Mouse (Mus musculus) limb, embryonic 13.5 days (tissue): ENCODE data around the gene Fbxl5. TPM values are rescaled to one million over a fixed set of nuclear protein-coding genes. Genes with fewer than 3 reads are reported as not detected.
A peak's percentile ranks its signal among the peaks of the same experiment; 100 is the strongest.

Experiments used
- ATAC-seq: fragments of 200-750 bp; cut with Nextera tagmentation; 2 replicates; pipeline ENCODE4 v1.8.0; 2017; ENCODE audit warnings: low read depth, moderate number of reproducible peaks, moderate TSS enrichment; ENCODE audit not compliant: low FRiP score
- H3K27ac ChIP-seq: fragments of 300-500 bp; sonication (generic); 2 replicates; pipeline ENCODE4 v1.5.1; 2015; ENCODE audit warnings: inconsistent platforms, mild to moderate bottlenecking, moderate library complexity
- H3K27me3 ChIP-seq: fragments of 300-500 bp; sonication (generic); 2 replicates; pipeline ENCODE4 v1.6.1; 2015; ENCODE audit warnings: mild to moderate bottlenecking, inconsistent platforms
- H3K36me3 ChIP-seq: fragments of 300-500 bp; sonication (generic); 2 replicates; pipeline ENCODE4 v1.6.1; 2015; ENCODE audit warnings: inconsistent platforms, mild to moderate bottlenecking, moderate library complexity
- H3K4me1 ChIP-seq: fragments of 300-500 bp; sonication (generic); 2 replicates; pipeline ENCODE4 v1.6.1; 2015; ENCODE audit warnings: inconsistent platforms
- H3K4me2 ChIP-seq: fragments of 300-500 bp; sonication (generic); replicated peaks from 2 replicates; pipeline ENCODE4 v1.6.1; 2015; ENCODE audit warnings: inconsistent platforms, mild to moderate bottlenecking, moderate library complexity
- H3K4me3 ChIP-seq: fragments of 300-500 bp; sonication (generic); 2 replicates; pipeline ENCODE4 v1.5.1; 2015; ENCODE audit warnings: moderate library complexity, mild to moderate bottlenecking, inconsistent platforms
- H3K9ac ChIP-seq: fragments of 300-500 bp; sonication (generic); 2 replicates; pipeline ENCODE4 v1.6.1; 2015; ENCODE audit warnings: mild to moderate bottlenecking, inconsistent platforms
- H3K9me3 ChIP-seq: fragments of 300-500 bp; sonication (generic); 2 replicates; pipeline ENCODE4 v1.6.1; 2016; ENCODE audit warnings: inconsistent platforms
- WGBS: fragments of 180-500 bp; shearing (Covaris S2); methylation state at CpG from one replicate; pipeline ENCODE4 v1.1.7; 2015; 5-methylcytosine and 5-hydroxymethylcytosine counted together
- polyA plus RNA-seq: library from polyadenylated mRNA; unstranded; fragments of >200 nt; fragmentation: Nextera tagmentation; extraction: Ambion mirVana; gene quantifications from 2 replicates; pipeline ENCODE4 v1.2.1, GENCODE M21; 2015

Gene Fbxl5
- polyA plus RNA-seq, 1 experiment from 2014 or later: 58.6 TPM

DNA sequence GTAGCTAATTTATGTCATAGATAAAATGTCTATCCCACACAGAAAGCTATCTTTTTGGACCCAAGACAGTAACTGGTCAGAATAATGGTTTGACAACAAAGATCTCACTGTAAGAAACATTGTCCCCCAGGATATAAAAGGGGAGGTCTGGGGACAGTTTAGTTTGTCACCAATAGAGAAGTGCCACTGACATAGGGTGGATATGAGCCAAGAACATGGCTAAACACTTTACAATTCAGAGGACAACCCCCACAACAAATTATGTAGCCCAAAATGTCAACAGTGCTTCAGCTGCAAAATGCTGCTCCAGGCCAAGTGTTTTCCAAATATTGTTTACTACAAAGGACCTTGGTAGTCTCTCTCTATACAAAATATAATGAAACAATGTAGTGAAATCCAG is 45.0 kb downstream of the Fbxl5 start:
- Histone ChIP-seq H3K4me3 (no peak overlapping the region), H3K27me3 (no peaks in the 10 kb centered on the region), H3K9ac (no peak overlapping the region), H3K36me3 (no peaks in the 10 kb centered on the region; the same call in 1 of the 2 replicates), H3K9me3 (no peaks in the 10 kb centered on the region), H3K4me1 (peaks cover 7% of the 10 kb centered on the region), H3K27ac (no peak overlapping the region), H3K4me2 (no peak overlapping the region)
- ATAC-seq: no peak

DNA sequence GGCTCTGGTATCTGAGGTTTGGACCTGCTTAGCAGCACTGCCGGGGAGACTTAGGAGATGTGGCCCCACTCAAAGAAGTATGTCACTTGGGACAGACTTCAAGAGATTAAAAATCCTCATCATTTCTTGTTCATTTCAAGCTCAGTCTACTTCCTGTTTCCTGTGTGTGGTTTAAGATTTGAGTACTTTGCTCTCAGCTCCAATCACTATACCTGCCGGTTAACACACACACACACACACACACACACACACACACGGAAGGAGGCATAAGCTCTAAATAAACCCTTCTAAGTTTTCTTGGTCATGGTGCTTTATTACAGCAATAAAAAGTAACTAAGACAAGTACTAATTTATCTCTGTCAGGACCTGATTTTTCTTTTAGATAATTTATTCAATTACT is 49.9 kb downstream of the Fbxl5 start:
- Histone ChIP-seq H3K9ac (no peak overlapping the region), H3K27me3 (no peaks in the 10 kb centered on the region), H3K9me3 (no peaks in the 10 kb centered on the region), H3K36me3 (peaks cover 29% of the 10 kb centered on the region), H3K27ac (no peak overlapping the region), H3K4me3 (no peak overlapping the region), H3K4me2 (no peak overlapping the region), H3K4me1 (no peaks in the 10 kb centered on the region)
- WGBS: 78% methylated on average over 3 of the region's 3 CpGs
- no peak for ATAC-seq

DNA sequence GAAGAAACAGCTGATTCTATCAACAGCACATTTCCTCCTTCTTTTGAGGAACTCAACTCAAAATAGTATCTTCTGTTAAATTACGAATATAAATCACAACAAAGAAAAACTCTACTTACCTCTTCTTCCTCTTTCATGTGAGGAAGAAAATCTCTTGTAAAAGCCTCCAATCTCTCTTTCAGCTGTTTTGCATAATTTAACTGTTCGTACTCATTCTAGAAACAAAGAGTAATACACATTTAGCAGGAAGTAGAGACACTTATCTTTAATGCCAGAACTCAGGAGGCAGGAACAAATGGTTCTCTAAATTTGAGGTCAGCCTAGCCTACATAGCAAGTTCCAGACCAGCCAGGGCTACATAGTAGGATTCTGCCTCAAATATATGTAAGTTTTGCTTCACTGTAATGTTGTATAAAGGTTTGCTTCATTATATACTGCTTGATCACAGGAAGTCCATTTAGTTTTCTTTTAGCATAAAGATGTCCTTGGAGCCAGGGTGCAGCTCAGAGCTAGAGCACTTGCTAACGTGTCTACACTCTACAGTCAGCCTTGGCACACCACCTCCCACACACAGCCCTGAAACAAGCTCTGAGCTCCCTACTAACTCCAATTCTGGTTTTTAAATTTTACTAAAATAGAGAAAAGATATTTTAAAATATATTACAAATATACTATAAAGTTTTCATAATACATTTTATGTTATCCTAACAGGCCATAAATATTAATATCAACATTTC is 50.7 kb downstream of the Fbxl5 start:
- no peaks in the 10 kb centered on the region for H3K4me1 ChIP-seq
- H3K9me3 ChIP-seq: no peaks in the 10 kb centered on the region
- no peaks in the 10 kb centered on the region for H3K27me3 ChIP-seq
- no peak overlapping the region for H3K9ac ChIP-seq
- WGBS: 91% methylated on average over 3 of the region's 3 CpGs
- no peak overlapping the region for H3K27ac ChIP-seq
- ATAC-seq: no peak
- no peak overlapping the region for H3K4me2 ChIP-seq
- no peak overlapping the region for H3K4me3 ChIP-seq
- H3K36me3 ChIP-seq: peaks cover 32% of the 10 kb centered on the region

DNA sequence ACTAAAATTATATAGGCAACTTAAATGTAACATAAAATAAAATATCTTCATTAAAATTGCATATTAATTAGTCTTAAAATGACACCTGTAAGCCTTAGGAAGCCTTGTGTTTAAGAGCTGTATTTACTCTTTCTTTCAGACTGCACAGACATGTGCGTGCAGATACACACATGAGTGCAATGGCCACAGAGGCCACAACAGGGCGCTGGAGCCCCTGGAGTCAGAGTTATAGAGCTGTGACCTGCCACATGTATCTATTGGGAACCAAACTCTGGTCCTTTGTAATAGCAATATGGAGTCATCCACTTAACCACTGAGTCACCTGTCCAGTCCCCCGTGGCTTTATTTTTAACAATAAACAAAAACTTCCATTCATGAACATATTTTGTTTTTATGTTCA is 72.3 kb downstream of the Fbxl5 start:
- Histone ChIP-seq H3K27me3 (no peaks in the 10 kb centered on the region), H3K36me3 (peaks cover 30% of the 10 kb centered on the region), H3K9me3 (no peaks in the 10 kb centered on the region), H3K4me3 (no peak overlapping the region), H3K27ac (no peak overlapping the region), H3K4me1 (no peaks in the 10 kb centered on the region), H3K4me2 (no peak overlapping the region), H3K9ac (no peak overlapping the region)
- 85% methylated on average over 3 of the region's 3 CpGs for WGBS
- ATAC-seq: no peak

DNA sequence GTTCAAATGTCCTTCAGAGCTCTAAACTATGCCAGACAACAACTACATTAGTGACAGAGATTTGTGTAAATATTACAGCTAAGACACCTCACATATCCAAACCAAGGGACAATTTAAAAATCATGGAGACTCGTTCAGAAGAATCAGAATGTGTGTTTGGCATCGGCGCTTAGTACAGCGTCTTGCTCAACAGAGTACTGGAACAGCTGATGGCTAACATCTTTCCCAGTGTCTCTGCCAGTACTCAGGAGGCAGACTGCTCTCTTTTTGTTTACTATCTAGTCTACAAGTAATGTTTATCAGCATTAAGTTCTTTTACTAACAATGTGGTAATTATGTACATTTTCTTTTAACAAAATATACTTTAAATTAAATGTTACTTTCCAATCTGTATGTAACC is 73.4 kb downstream of the Fbxl5 start:
- Histone ChIP-seq H3K4me2 (no peak overlapping the region), H3K4me1 (no peaks in the 10 kb centered on the region), H3K27me3 (no peaks in the 10 kb centered on the region), H3K36me3 (peaks cover 32% of the 10 kb centered on the region), H3K9me3 (no peaks in the 10 kb centered on the region), H3K4me3 (no peak overlapping the region), H3K9ac (no peak overlapping the region), H3K27ac (no peak overlapping the region)
- no peak for ATAC-seq
- 95% methylated on average over 4 of the region's 4 CpGs for WGBS

DNA sequence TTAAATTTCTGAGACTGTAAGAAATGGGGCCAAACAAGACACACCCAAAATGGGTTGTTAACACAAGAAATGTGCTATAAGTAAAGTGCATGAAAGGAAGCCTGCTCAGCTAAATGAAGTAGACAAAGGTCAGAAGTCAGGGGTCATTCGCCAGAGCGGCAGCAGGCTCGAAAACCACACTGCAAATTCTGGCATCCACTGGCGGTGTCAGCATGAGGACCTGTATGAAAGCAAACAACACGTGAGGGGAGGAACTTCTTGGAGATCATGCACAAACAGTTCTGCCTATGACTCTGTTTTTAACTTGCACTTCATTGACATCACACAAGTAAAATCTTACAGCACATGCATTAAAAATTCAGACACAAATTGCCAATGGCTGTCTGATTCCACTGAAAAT is 76.3 kb downstream of the Fbxl5 start:
- no peaks in the 10 kb centered on the region for H3K9me3 ChIP-seq
- ATAC-seq: no peak
- no peak overlapping the region for H3K27ac ChIP-seq
- 55% methylated on average over 5 of the region's 5 CpGs for WGBS
- no peak overlapping the region for H3K4me3 ChIP-seq
- H3K9ac ChIP-seq: no peak overlapping the region
- H3K4me1 ChIP-seq: no peaks in the 10 kb centered on the region
- H3K36me3 ChIP-seq: peaks cover 45% of the 10 kb centered on the region
- no peaks in the 10 kb centered on the region for H3K27me3 ChIP-seq
- H3K4me2 ChIP-seq: no peak overlapping the region

DNA sequence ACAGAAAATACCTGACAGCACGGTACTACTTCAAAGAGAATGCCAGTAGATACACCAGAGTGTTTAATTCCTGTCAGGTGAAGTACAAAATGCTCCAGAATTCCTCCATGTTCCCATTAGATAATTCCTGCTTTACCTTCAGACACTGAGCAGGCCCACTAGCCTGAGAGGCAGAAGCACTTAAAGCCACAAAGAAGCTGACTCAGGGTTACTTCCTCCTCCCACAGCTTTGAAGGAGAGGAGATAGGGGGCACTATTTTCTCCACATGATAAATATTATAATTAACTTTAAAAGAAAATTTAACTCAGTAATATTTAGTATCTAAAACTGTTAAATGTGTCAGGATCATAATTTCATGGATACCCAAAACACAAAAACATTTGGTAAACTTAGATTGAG is 77.3 kb downstream of the Fbxl5 start:
- H3K36me3 ChIP-seq: peaks cover 45% of the 10 kb centered on the region
- no peak overlapping the region for H3K9ac ChIP-seq
- no peak overlapping the region for H3K4me2 ChIP-seq
- 98% methylated on average over 1 of the region's 1 CpGs for WGBS
- ATAC-seq: no peak
- no peaks in the 10 kb centered on the region for H3K4me1 ChIP-seq
- no peak overlapping the region for H3K27ac ChIP-seq
- H3K27me3 ChIP-seq: no peaks in the 10 kb centered on the region
- no peaks in the 10 kb centered on the region for H3K9me3 ChIP-seq
- no peak overlapping the region for H3K4me3 ChIP-seq

DNA sequence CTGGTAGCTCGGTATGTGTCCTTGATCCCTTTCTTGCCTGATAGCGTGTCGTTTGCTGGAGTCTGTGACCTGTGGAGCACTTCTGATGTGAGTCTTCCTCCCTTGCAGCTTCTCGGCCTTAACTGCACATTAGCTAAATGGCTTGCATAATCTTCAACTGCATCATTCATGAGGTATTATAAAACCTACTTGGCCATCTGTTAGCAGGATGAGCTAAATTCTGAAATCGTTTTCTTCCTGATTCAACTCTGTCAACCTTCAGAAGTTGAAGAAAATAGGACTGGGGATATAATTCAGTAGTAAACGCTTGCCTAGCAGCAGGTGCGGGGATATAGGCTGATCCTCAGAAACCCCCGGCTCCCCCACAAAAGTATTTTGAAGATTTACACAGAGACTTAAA is 89.1 kb downstream of the Fbxl5 start:
- no peaks in the 10 kb centered on the region for H3K9me3 ChIP-seq
- WGBS: 81% methylated on average over 8 of the region's 8 CpGs

DNA sequence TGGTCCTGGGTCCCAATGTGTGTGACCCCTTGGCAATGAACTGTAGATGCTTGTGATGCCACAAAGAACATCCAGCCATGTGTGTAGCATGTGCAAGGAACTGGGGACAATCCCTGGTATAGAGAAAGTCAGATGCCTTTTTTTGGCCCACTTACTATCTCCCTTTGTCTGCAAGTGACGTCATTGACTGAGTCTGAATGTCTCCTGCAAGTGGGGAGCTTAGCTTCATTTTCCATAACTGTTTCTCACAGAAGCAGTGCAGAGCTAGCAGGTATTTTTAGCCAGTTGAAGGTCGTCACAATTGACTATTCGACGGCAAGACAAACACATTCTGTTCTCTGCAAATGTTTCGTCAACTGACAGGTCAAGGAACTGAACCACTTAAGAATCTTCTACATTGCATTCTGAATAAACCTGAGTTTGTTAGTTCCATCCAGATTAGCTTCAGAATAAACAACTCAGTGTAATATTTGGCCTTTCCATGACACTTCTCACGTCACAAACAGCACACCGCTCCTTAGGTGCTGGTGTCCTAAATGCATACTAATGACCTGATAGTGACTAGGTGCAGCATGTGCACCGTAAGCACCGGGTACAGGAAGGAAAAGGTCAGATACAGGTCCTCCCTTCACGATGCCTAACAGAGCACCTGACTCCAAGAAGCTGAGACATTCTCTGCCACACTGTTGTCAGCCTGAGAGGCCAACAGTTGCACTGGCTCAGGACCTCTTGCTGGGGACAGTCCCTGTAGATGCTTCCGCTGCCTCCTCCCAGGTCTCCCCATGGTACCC is 92.9 kb downstream of the Fbxl5 start:
- Histone ChIP-seq H3K9ac (no peak overlapping the region), H3K4me2 (no peak overlapping the region), H3K9me3 (no peaks in the 10 kb centered on the region), H3K27me3 (no peaks in the 10 kb centered on the region), H3K4me3 (no peak overlapping the region), H3K27ac (no peak overlapping the region), H3K36me3 (peaks cover 57% of the 10 kb centered on the region), H3K4me1 (0 out of 2 replicates have a peak, but pooled peaks cover 4% of the 10 kb centered on the region)
- ATAC-seq: no peak
- 83% methylated on average over 11 of the region's 11 CpGs for WGBS

More for the DNA sequence above, 89.1 kb downstream of the Fbxl5 start:
- no peaks in the 10 kb centered on the region for H3K27me3 ChIP-seq
- no peak overlapping the region for H3K9ac ChIP-seq
- H3K36me3 ChIP-seq: peaks cover 49% of the 10 kb centered on the region
- H3K4me2 ChIP-seq: no peak overlapping the region
- H3K4me3 ChIP-seq: no peak overlapping the region
- no peak overlapping the region for H3K27ac ChIP-seq
- 0 out of 2 replicates have a peak, but pooled peaks cover 4% of the 10 kb centered on the region for H3K4me1 ChIP-seq
- no peak for ATAC-seq

DNA sequence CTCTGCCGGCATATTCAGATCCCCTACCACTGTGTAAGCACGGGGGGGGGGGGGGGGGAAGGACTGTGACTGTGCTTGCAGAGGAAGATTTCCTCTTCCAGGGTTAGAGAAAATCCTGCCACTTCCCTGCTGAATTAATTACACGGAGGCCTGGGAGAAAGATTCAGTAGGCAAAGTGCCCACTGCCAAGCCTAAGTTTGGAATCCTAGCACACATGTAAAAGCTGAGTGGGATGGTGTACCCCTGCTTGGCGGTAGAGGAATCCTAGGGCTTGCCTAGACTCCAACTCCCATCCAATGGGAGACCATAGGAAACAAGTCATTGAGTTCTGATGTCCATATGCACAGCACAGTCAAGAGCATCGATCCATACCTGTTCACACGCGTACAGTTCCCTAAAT is 97.6 kb downstream of the Fbxl5 start:
- H3K4me2 ChIP-seq: no peak overlapping the region
- no peak overlapping the region for H3K4me3 ChIP-seq
- no peaks in the 10 kb centered on the region for H3K27me3 ChIP-seq
- H3K27ac ChIP-seq: no peak overlapping the region
- no peak for ATAC-seq
- 0 out of 2 replicates have a peak, but pooled peaks cover 4% of the 10 kb centered on the region for H3K4me1 ChIP-seq
- WGBS: 87% methylated on average over 7 of the region's 7 CpGs
- no peaks in the 10 kb centered on the region for H3K9me3 ChIP-seq
- no peak overlapping the region for H3K9ac ChIP-seq
- peaks cover 67% of the 10 kb centered on the region for H3K36me3 ChIP-seq

DNA sequence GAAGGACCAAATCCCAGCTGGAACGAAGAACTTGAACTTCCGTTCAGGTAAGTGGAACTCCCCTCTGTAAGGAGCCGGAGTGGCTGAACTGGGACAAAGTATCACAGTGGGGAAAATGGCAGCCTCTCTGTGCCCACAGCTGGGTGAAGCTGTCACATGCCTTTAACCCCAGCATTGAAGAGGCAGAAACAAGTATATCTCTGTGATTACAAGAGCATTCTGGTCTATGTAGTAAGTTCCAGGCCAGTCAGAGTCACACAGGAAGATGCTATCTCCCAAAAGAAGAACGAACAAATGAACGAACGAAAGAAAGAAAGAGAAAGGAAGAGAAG is 99.0 kb downstream of the Fbxl5 start:
- H3K4me2 ChIP-seq: no peak overlapping the region
- no peak overlapping the region for H3K4me3 ChIP-seq
- ATAC-seq: no peak
- no peak overlapping the region for H3K9ac ChIP-seq
- H3K27me3 ChIP-seq: no peaks in the 10 kb centered on the region
- WGBS: 91% methylated on average over 6 of the region's 6 CpGs
- H3K4me1 ChIP-seq: no peaks in the 10 kb centered on the region
- H3K27ac ChIP-seq: no peak overlapping the region
- peaks cover 73% of the 10 kb centered on the region for H3K36me3 ChIP-seq
- no peaks in the 10 kb centered on the region for H3K9me3 ChIP-seq

DNA sequence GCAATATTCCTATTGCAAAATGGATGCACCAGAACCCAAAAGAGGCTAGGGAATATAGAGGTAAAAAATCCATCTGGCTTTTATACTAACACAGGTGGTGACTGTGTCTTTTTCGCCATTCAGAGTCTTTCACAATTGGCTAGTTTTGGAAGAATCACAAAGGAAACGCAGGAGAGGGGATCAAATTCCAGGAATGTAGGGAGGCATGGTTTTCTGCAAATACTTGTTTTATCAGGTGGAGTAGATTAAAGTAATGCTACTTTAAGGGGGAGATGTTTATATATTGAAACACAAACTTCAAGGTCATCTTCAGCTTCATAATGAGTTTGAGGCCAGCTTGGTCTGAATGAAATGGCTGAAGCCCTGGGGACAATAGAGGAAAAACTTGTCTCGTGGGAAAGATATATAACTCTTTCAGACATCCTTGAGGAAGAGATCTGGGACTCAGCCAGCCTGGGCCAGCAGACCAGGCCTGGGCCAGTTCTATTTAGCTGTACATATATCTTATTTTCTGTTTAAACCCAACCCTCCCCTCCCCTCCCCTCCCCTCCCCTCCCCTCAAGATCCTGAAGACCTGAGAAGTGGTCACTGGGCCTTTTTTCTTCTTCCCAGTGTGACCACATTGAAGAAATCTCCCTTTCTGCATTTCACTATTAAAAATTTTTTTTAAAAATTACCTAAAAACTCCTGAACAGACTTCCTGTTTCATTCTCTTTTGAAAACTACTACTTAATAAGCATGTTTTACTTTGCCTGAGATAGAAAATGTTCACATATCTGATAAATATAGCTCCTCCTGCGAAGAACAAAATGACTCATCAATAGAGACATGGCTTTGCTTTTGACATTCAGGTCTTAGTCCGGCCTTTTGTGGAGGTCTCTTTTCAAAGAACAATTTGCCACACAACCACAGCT is 99.6 kb downstream of the Fbxl5 start:
- peaks cover 69% of the 10 kb centered on the region for H3K36me3 ChIP-seq
- H3K4me2 ChIP-seq: no peak overlapping the region
- 72% methylated on average over 5 of the region's 5 CpGs for WGBS
- H3K9me3 ChIP-seq: no peaks in the 10 kb centered on the region
- H3K4me3 ChIP-seq: no peak overlapping the region
- H3K27ac ChIP-seq: no peak overlapping the region
- peak; percentile 19; the same call in 1 of the 2 replicates for ATAC-seq
- no peak overlapping the region for H3K9ac ChIP-seq
- H3K4me1 ChIP-seq: no peaks in the 10 kb centered on the region
- H3K27me3 ChIP-seq: no peaks in the 10 kb centered on the region
